Mouse (Mus musculus): ENCODE data around the gene Kcnh2.

Kcnh2 gene

DNA sequence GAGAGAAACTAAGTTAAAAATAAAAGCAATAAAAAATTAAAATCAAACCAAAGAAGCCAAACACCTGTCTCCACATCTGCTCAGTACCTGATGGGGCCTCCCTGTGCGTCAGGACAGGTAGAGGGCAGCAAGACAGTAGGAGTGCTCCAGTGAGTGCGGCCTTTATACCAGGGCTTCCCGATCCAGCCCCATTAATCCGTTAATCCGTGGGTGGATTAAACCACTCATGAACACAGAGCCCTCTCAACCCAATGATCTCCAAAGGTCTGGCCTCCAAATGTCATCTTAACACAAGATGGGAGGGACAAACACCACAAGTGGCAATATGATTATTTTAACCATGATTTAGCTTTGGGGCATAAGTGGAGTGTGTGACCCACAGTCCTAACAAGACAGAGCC lies 22.4 kb upstream of the Kcnh2 start:
- Histone ChIP-seq H3K9me3 (ENCODE audit: low read length) (no peaks in the 10 kb centered on the region), H3K4me1 (replicated peaks; ENCODE audit: low read depth, low read length) (peaks cover 30% of the 10 kb centered on the region), H3K36me3 (ENCODE audit: insufficient read depth, low read length) (peaks cover 17% of the 10 kb centered on the region; the same call in 1 of the 2 replicates), H3K4me3 (replicated peaks; ENCODE audit: low read length) (no peak overlapping the region), H3K27me3 (ENCODE audit: insufficient read depth, low read length) (no peaks in the 10 kb centered on the region)
- TF ChIP-seq POU5F1 (IDR thresholded peaks at IDR 0.05; ENCODE audit: borderline replicate concordance, low read length), result no peak
- TF ChIP-seq CTCF (conservative IDR thresholded peaks at IDR 0.05; ENCODE audit: low read length), result no peak
- TF ChIP-seq NANOG (IDR thresholded peaks at IDR 0.05; ENCODE audit: borderline replicate concordance, low read length), result no peak

DNA sequence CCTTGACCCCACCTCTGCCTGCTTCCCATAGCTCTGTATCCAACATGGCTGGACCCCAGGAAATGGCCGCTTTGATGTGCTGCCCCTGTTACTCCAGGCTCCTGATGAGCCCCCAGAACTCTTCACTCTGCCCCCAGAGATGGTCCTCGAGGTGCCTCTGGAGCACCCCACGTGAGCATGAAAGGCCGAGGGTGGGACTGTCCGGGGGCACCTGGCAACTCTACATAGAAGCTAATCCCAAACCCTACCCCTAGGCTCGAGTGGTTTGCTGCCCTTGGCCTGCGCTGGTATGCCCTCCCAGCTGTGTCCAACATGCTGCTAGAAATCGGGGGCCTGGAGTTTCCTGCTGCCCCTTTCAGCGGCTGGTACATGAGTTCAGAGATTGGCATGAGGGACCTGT lies 18.4 kb upstream of the Kcnh2 start:
- peaks cover 12% of the 10 kb centered on the region for H3K27me3 ChIP-seq (ENCODE audit: insufficient read depth, low read length)
- peaks cover 43% of the 10 kb centered on the region for H3K4me1 ChIP-seq (replicated peaks; ENCODE audit: low read depth, low read length)
- TF ChIP-seq CTCF (conservative IDR thresholded peaks at IDR 0.05; ENCODE audit: low read length) (no peak), NANOG (IDR thresholded peaks at IDR 0.05; ENCODE audit: borderline replicate concordance, low read length) (no peak), POU5F1 (IDR thresholded peaks at IDR 0.05; ENCODE audit: borderline replicate concordance, low read length) (no peak)
- no peak overlapping the region for H3K4me3 ChIP-seq (replicated peaks; ENCODE audit: low read length)
- H3K36me3 ChIP-seq (ENCODE audit: insufficient read depth, low read length), result peaks cover 29% of the 10 kb centered on the region; the same call in 1 of the 2 replicates
- no peaks in the 10 kb centered on the region for H3K9me3 ChIP-seq (ENCODE audit: low read length)

DNA sequence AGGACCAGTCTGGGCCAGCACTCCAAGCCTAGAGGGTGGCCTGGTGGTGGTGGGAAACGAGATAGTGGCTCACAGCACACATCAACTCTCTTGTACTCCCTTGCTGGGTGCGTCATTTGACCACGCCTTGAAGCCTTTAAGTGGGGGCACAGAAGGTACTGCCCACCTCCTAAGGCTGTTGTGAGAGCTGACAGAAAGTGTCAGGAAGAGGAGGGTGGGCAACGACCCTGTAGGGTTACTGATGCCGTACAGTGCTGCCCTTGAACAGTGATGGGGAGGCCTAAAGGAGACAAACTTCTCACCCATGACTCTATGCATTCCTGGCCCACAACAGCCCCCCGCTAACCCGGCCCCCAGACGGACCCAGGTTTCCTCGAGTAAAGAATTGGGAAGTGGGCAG lies 15.0 kb upstream of the Kcnh2 start:
- Histone ChIP-seq H3K4me3 (replicated peaks; ENCODE audit: low read length) (no peak overlapping the region), H3K9me3 (ENCODE audit: low read length) (no peaks in the 10 kb centered on the region), H3K27me3 (ENCODE audit: insufficient read depth, low read length) (peaks cover 16% of the 10 kb centered on the region), H3K4me1 (replicated peaks; ENCODE audit: low read depth, low read length) (peaks cover 76% of the 10 kb centered on the region), H3K36me3 (ENCODE audit: insufficient read depth, low read length) (peaks cover 16% of the 10 kb centered on the region; the same call in 1 of the 2 replicates)
- TF ChIP-seq POU5F1 (IDR thresholded peaks at IDR 0.05; ENCODE audit: borderline replicate concordance, low read length) (no peak), NANOG (IDR thresholded peaks at IDR 0.05; ENCODE audit: borderline replicate concordance, low read length) (no peak), CTCF (conservative IDR thresholded peaks at IDR 0.05; ENCODE audit: low read length) (no peak)

DNA sequence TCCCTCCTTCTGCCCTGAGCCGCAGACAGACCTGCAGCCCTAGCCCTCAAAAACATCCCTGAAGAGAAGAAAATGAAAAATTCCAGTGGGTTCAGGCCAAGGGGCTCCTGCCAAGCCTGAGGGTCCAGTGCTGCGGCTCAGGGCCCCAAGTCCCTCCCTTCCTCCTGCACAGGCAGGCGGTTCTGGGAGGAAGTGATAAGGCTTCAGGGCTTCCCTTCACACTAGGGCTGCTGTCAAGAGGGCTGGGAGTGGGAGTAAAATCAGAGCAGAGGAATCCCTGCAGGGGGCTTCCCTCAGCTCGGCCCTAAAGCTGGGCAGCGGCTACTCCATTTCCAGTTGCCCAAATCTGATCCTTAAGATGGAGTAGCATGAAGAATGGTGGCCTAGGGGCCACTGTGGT lies 14.1 kb upstream of the Kcnh2 start:
- peaks cover 13% of the 10 kb centered on the region; the same call in 1 of the 2 replicates for H3K36me3 ChIP-seq (ENCODE audit: insufficient read depth, low read length)
- no peaks in the 10 kb centered on the region for H3K9me3 ChIP-seq (ENCODE audit: low read length)
- H3K4me1 ChIP-seq (replicated peaks; ENCODE audit: low read depth, low read length), result peaks cover 84% of the 10 kb centered on the region
- H3K27me3 ChIP-seq (ENCODE audit: insufficient read depth, low read length), result peaks cover 16% of the 10 kb centered on the region
- H3K4me3 ChIP-seq (replicated peaks; ENCODE audit: low read length), result peak overlapping the region; percentile 71
- no peak for TF ChIP-seq POU5F1 (IDR thresholded peaks at IDR 0.05; ENCODE audit: borderline replicate concordance, low read length)
- no peak for TF ChIP-seq CTCF (conservative IDR thresholded peaks at IDR 0.05; ENCODE audit: low read length)
- no peak for TF ChIP-seq NANOG (IDR thresholded peaks at IDR 0.05; ENCODE audit: borderline replicate concordance, low read length)

DNA sequence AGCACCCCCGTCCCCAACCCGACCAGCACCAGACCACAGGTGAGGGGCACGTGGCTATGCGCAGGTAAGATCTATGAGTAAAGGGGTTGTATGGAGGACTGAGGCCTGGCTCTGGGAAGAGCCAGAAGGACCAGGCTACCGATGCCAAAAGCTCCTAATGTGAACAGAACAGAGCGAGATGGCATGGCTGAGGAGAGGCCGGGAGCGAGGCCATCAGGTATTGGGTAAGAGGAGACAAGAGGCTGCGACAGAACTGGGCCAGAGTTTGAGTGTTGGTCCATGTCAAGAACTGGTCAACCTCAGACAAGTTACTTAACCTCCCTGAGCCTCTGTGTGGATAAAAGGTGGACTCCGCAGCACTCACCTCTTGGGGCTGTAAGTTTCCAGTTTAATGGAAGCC lies 13.6 kb upstream of the Kcnh2 start:
- Histone ChIP-seq H3K4me1 (replicated peaks; ENCODE audit: low read depth, low read length) (peaks cover 88% of the 10 kb centered on the region), H3K36me3 (ENCODE audit: insufficient read depth, low read length) (0 out of 2 replicates have a peak, but pooled peaks cover 12% of the 10 kb centered on the region), H3K27me3 (ENCODE audit: insufficient read depth, low read length) (peaks cover 16% of the 10 kb centered on the region), H3K4me3 (replicated peaks; ENCODE audit: low read length) (peak overlapping the region; percentile 71), H3K9me3 (ENCODE audit: low read length) (no peaks in the 10 kb centered on the region)
- TF ChIP-seq CTCF (conservative IDR thresholded peaks at IDR 0.05; ENCODE audit: low read length), result no peak
- TF ChIP-seq POU5F1 (IDR thresholded peaks at IDR 0.05; ENCODE audit: borderline replicate concordance, low read length), result no peak
- no peak for TF ChIP-seq NANOG (IDR thresholded peaks at IDR 0.05; ENCODE audit: borderline replicate concordance, low read length)

DNA sequence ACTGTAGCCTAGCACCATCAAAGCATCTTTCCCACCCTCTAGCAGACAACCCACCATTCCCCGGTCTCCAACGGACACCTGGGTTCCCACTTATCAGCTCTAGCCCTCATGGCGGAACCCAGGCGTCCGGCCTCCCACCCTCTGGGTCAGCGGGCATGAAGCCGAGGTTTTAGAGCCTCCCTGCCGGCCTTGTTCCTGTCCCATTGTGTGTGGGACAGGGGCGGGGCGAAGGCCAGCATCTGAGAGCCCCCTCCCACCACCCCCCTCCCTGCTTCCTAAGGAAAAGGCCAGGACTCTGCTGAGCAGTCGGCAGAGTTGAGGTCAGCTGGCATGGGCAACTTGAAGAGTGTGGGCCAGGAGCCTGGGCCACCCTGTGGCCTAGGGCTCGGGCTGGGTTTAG lies 13.1 kb upstream of the Kcnh2 start, which contains the start of gene Nos3:
TSS of gene Nos3 (plus strand) at position 303 of the 400 bp plus-strand sequence.
- TF ChIP-seq POU5F1 (IDR thresholded peaks at IDR 0.05; ENCODE audit: borderline replicate concordance, low read length) (no peak), CTCF (conservative IDR thresholded peaks at IDR 0.05; ENCODE audit: low read length) (no peak), NANOG (IDR thresholded peaks at IDR 0.05; ENCODE audit: borderline replicate concordance, low read length) (no peak)

DNA sequence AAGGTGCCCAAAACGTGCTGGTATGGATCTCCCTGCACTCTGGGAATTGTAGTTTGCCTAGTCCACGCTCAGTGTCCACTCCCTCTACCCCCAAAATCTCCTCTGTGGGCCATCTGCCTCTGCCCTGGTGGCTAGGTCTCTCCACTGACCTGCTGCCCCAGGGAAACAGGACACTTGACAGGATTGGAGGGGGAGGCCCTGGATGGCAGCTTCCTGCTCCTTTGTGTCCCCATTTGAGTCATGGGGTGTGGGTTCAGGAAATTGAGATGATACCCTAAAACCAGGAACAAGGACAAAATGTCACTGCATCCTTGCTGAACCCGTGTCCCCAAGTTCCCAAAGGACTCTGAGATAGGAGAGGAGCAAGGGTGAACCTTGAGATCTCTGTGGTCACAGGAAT lies 12.7 kb upstream of the Kcnh2 start:
- TF ChIP-seq NANOG (IDR thresholded peaks at IDR 0.05; ENCODE audit: borderline replicate concordance, low read length), result no peak
- Histone ChIP-seq H3K4me1 (replicated peaks; ENCODE audit: low read depth, low read length) (peaks cover 82% of the 10 kb centered on the region), H3K4me3 (replicated peaks; ENCODE audit: low read length) (peak overlapping the region; percentile 71)

More for the DNA sequence above, 13.1 kb upstream of the Kcnh2 start, which contains the start of gene Nos3:
- peak within 1 kb of the TSS; percentile 71 for H3K4me3 ChIP-seq (replicated peaks; ENCODE audit: low read length)
- peaks cover 16% of the 10 kb centered on the region for H3K27me3 ChIP-seq (ENCODE audit: insufficient read depth, low read length)
- peaks cover 86% of the 10 kb centered on the region for H3K4me1 ChIP-seq (replicated peaks; ENCODE audit: low read depth, low read length)
- H3K9me3 ChIP-seq (ENCODE audit: low read length), result no peaks in the 10 kb centered on the region
- H3K36me3 ChIP-seq (ENCODE audit: insufficient read depth, low read length), result 0 out of 2 replicates have a peak, but pooled peaks cover 12% of the 10 kb centered on the region

DNA sequence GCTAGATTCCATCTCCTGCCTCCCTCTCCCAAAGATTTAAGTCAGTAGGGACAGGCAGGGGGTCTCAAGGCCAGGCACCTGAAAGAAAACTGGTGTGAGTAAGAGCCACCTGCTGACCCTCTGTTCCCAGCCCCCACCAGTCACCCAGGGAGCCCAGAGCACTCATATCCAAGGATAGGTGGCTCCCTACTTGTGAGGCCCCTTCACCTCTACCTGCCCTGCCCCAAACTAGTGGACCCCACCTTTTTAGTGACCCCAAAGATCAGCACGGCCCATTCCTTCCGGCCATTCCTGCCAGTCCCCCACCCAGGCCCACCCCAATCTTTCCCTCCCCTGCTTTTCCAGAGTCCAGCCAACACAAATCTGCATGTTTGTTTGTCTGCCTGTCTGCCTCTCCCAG lies 12.1 kb upstream of the Kcnh2 start:
- Histone ChIP-seq H3K9me3 (ENCODE audit: low read length) (no peaks in the 10 kb centered on the region), H3K27me3 (ENCODE audit: insufficient read depth, low read length) (peaks cover 16% of the 10 kb centered on the region), H3K36me3 (ENCODE audit: insufficient read depth, low read length) (0 out of 2 replicates have a peak, but pooled peaks cover 12% of the 10 kb centered on the region), H3K4me1 (replicated peaks; ENCODE audit: low read depth, low read length) (peaks cover 77% of the 10 kb centered on the region), H3K4me3 (replicated peaks; ENCODE audit: low read length) (no peak overlapping the region)
- TF ChIP-seq POU5F1 (IDR thresholded peaks at IDR 0.05; ENCODE audit: borderline replicate concordance, low read length), result no peak
- no peak for TF ChIP-seq CTCF (conservative IDR thresholded peaks at IDR 0.05; ENCODE audit: low read length)
- no peak for TF ChIP-seq NANOG (IDR thresholded peaks at IDR 0.05; ENCODE audit: borderline replicate concordance, low read length)

More for the DNA sequence above, 12.7 kb upstream of the Kcnh2 start:
- no peaks in the 10 kb centered on the region for H3K9me3 ChIP-seq (ENCODE audit: low read length)
- H3K36me3 ChIP-seq (ENCODE audit: insufficient read depth, low read length), result 0 out of 2 replicates have a peak, but pooled peaks cover 12% of the 10 kb centered on the region
- peaks cover 16% of the 10 kb centered on the region for H3K27me3 ChIP-seq (ENCODE audit: insufficient read depth, low read length)

All from E14TG2a.4 (cell line).